In the genomic region with DNA sequence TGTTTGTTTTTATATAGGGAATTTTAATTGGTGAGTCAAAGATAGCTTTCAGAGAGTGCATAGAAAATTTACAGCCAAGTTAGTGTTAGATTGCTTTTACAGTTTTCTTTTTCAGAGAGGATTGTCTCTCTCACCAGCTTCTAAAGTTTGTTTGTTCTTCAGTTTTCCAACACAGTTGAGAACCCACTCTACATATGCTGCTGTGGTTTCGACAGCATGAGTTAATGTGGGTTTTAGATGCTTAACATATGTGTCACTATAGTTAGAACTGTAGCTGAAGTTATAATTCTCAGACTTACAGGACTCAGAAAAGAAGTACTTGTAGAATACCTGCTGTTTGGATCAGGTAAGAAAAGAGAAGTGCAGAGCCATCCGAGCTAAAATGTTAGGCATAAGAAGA, we compare ENCODE assay signal across 24 mouse cellular contexts. TPM values are rescaled to one million over a fixed set of nuclear protein-coding genes. Genes with fewer than 3 reads are reported as not detected.
"Had no signal": no experiment of that assay in that cellular context is flagged by ENCODE, and none has a peak within 500 bp of the region (broad histone marks: within the 10 kb centered on the region; RNA-seq: fewer than 3 reads in every experiment).

No protein-coding gene starts in this region.

- ATAC-seq: liver, postnatal 0 days; lung, postnatal 0 days; midbrain, embryonic 15.5 days had no signal

- H3K27ac ChIP-seq: kidney, embryonic 15.5 days; limb, embryonic 12.5 days; limb, embryonic 15.5 days; liver, embryonic 14.5 days; macrophage; midbrain, embryonic 12.5 days; midbrain, embryonic 15.5 days; neural tube, embryonic 12.5 days; neural tube, embryonic 15.5 days; stomach, postnatal 0 days had no signal

- H3K36me3 ChIP-seq: kidney, embryonic 15.5 days; limb, embryonic 12.5 days; limb, embryonic 15.5 days; midbrain, embryonic 12.5 days; midbrain, embryonic 15.5 days; neural tube, embryonic 12.5 days; neural tube, embryonic 15.5 days had no signal

- H3K4me1 ChIP-seq: limb, embryonic 12.5 days; limb, embryonic 15.5 days; midbrain, embryonic 12.5 days; midbrain, embryonic 15.5 days; neural tube, embryonic 12.5 days; neural tube, embryonic 15.5 days had no signal

- H3K9me3 ChIP-seq: kidney, embryonic 15.5 days; limb, embryonic 12.5 days; limb, embryonic 15.5 days; midbrain, embryonic 12.5 days; midbrain, embryonic 15.5 days; neural tube, embryonic 12.5 days; neural tube, embryonic 15.5 days had no signal

- H3K9ac ChIP-seq: kidney, embryonic 15.5 days; limb, embryonic 12.5 days; limb, embryonic 15.5 days; liver, embryonic 14.5 days; liver, postnatal 0 days; lung, embryonic 14.5 days; midbrain, embryonic 12.5 days; midbrain, embryonic 15.5 days; neural tube, embryonic 12.5 days; neural tube, embryonic 15.5 days had no signal

- H3K4me2 ChIP-seq: kidney, embryonic 15.5 days; limb, embryonic 12.5 days; limb, embryonic 15.5 days; liver, embryonic 11.5 days; lung, embryonic 14.5 days; midbrain, embryonic 12.5 days; midbrain, embryonic 15.5 days; neural tube, embryonic 12.5 days; neural tube, embryonic 15.5 days had no signal

- H3K4me3 ChIP-seq: kidney, embryonic 15.5 days; limb, embryonic 12.5 days; limb, embryonic 15.5 days; midbrain, embryonic 12.5 days; midbrain, embryonic 15.5 days; neural tube, embryonic 12.5 days; neural tube, embryonic 15.5 days had no signal

- H3K27me3 ChIP-seq: kidney, embryonic 15.5 days; limb, embryonic 12.5 days; limb, embryonic 15.5 days; midbrain, embryonic 12.5 days; midbrain, embryonic 15.5 days; neural tube, embryonic 12.5 days; neural tube, embryonic 15.5 days had no signal

- DNase-seq: kidney, adult 8-10 months; kidney, postnatal 10 days; kidney, postnatal 36 days; left cerebral cortex, postnatal 4 days; liver, postnatal 0 days; lung, embryonic 14.5 days; right cerebral cortex, adult 18-20 months; right cerebral cortex, postnatal 14 days; right cerebral cortex, postnatal 4 days; thymus, postnatal 25 days had no signal

RNA-seq across cellular contexts. Expression of a gene that starts 25.6 kb away (rescaled TPM):
- total RNA-seq: megakaryocyte, adult 5-6 weeks had no signal
- polyA plus RNA-seq: thymus, postnatal 0 days had no signal
